Mouse (Mus musculus) naive thymus-derived CD4-positive, alpha-beta T cell, adult 5 months (primary cell): ENCODE results near the gene Trf. TPM values are rescaled to one million over a fixed set of nuclear protein-coding genes. Genes with fewer than 3 reads are reported as not detected.

ENCODE experiments used
- polyA plus RNA-seq: library from polyadenylated mRNA; unstranded; fragments of 100-300 nt; shearing (Covaris generic); gene quantifications from one replicate; pipeline ENCODE4 v1.2.1, GENCODE M21; 2017

Gene Trf
- 1.3 TPM for polyA plus RNA-seq

GRCm38 (mm10) chr9:103230151-103230951, at the start of gene Trf, which contains the start of gene Gm20425:
Trf (minus strand) TSS chr9:103230444.
Gm20425 (minus strand) TSS chr9:103230307.

GRCm38 (mm10) chr9:103201561-103202260, 28.5 kb downstream of the Trf start, which contains the start of gene Srprb:
Srprb (minus strand) TSS chr9:103202137.

Other genes with a start within 250 kb of the Trf start
- not detected for gene Slco2a1, start 241.7 kb downstream of the Trf start, polyA plus RNA-seq
- 24.2 TPM for gene Rab6b, start 118.7 kb downstream of the Trf start, polyA plus RNA-seq
- 45.3 TPM for gene Srprb, start 28.3 kb downstream of the Trf start, polyA plus RNA-seq
- not detected for gene Gm20425, start 137 bp downstream of the Trf start, polyA plus RNA-seq
- gene 1300017J02Rik, start 74.6 kb upstream of the Trf start, polyA plus RNA-seq: 0.50 TPM
- 61.0 TPM for gene Topbp1, start 74.8 kb upstream of the Trf start, polyA plus RNA-seq
- gene Cdv3, start 135.4 kb upstream of the Trf start, polyA plus RNA-seq: 85.8 TPM
- gene Bfsp2, start 250.0 kb upstream of the Trf start, polyA plus RNA-seq: 0.91 TPM